Mouse (Mus musculus): ENCODE results near the gene Cenpb.

DNA sequence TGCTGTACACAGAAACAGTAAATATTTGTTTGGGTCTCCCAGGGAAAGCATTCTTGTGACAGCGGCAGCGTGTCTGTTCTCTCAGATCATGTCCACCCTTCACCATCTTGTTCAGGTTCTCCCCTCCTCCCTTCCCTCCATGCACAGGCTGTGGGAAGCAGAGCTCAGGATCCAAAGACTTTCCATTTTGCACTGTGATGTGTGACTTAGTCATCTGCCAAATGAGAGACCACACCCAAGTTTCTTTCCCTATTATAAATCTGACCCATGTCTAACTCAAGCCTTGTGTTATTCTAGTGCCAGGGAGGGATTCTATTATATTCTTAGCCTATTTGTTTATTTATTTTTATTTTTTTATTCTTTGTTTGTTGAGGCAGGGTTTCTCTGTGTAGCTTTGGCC is 28.5 kb upstream of the Cenpb start:
- no peak for TF ChIP-seq GATA1 (IDR thresholded peaks at IDR 0.05; ENCODE audit: low read length)
- TF ChIP-seq TAL1 (IDR thresholded peaks at IDR 0.05; ENCODE audit: low read length), result no peak
